ENCODE assay signal across 11 mouse cellular contexts in genomic region chr11:116491338-116491737, GRCm38 (mm10). TPM values are rescaled to one million over a fixed set of nuclear protein-coding genes. Genes with fewer than 3 reads are reported as not detected.
DNase-seq lines count a peak whose midpoint lies in the region; ATAC-seq and TF ChIP-seq lines count a peak whose summit lies in the region.
"Had no signal": no experiment of that assay in that cellular context is flagged by ENCODE, and none has a peak within 500 bp of the region (broad histone marks: within the 10 kb centered on the region; RNA-seq: fewer than 3 reads in every experiment).

No protein-coding gene starts in this region.

- no peak for ATAC-seq in kidney, embryonic 14.5 days (ENCODE audit: low FRiP score, low TSS enrichment)
- ATAC-seq in liver, embryonic 13.5 days (ENCODE audit: low read depth) = no peak

- H3K9me3 ChIP-seq in kidney, embryonic 14.5 days (ENCODE audit: control insufficient read depth, low read length) = no peaks in the 10 kb centered on the region
- no peaks in the 10 kb centered on the region for H3K9me3 ChIP-seq in ES-Bruce4 (replicated peaks; ENCODE audit: control insufficient read depth, insufficient read depth, low read length, poor library complexity, severe bottlenecking)
- H3K9me3 ChIP-seq in liver, embryonic 13.5 days (replicated peaks) = no peaks in the 10 kb centered on the region
- H3K9me3 ChIP-seq: embryonic facial prominence, embryonic 15.5 days had no signal

- H3K36me3 ChIP-seq in kidney, embryonic 14.5 days (ENCODE audit: control insufficient read depth, insufficient read depth, low read length) = peaks cover 21% of the 10 kb centered on the region
- H3K36me3 ChIP-seq in ES-Bruce4 (ENCODE audit: control insufficient read depth, insufficient read depth, low read length, poor library complexity, severe bottlenecking) = peaks cover 2% of the 10 kb centered on the region; the same call in 1 of the 2 replicates
- H3K36me3 ChIP-seq in liver, embryonic 13.5 days = peaks cover 18% of the 10 kb centered on the region

- no peak overlapping the region for H3K4me2 ChIP-seq in kidney, embryonic 14.5 days (replicated peaks; ENCODE audit: low read depth, low read length)
- peak overlapping the region; percentile 97 for H3K4me2 ChIP-seq in liver, embryonic 13.5 days

- no peak overlapping the region for H3K4me3 ChIP-seq in kidney, embryonic 14.5 days (ENCODE audit: low read length)
- no peak overlapping the region for H3K4me3 ChIP-seq in ES-Bruce4 (ENCODE audit: low read depth, low read length)
- H3K4me3 ChIP-seq in liver, embryonic 13.5 days (replicated peaks) = no peak overlapping the region; the same call in 1 of the 2 replicates

- WGBS in kidney, embryonic 14.5 days = 68% methylated on average over 6 of the region's 6 CpGs
- whole genome bisulfite sequencing in liver, embryonic 13.5 days (ENCODE audit: insufficient replicate concordance) = 57% methylated on average over 6 of the region's 6 CpGs

- H3K27me3 ChIP-seq in kidney, embryonic 14.5 days (ENCODE audit: control insufficient read depth, insufficient read depth, low read length) = no peaks in the 10 kb centered on the region
- no peaks in the 10 kb centered on the region for H3K27me3 ChIP-seq in ES-Bruce4 (ENCODE audit: control insufficient read depth, insufficient read depth, low read length, poor library complexity, severe bottlenecking)
- no peaks in the 10 kb centered on the region for H3K27me3 ChIP-seq in liver, embryonic 13.5 days
- H3K27me3 ChIP-seq: embryonic facial prominence, embryonic 15.5 days had no signal

- no peak for TF ChIP-seq CTCF in ES-Bruce4 (IDR thresholded peaks at IDR 0.05; ENCODE audit: low read depth, low read length)

- H3K4me1 ChIP-seq in kidney, embryonic 14.5 days (ENCODE audit: control insufficient read depth, insufficient read depth, low read length) = peaks cover 16% of the 10 kb centered on the region
- no peaks in the 10 kb centered on the region for H3K4me1 ChIP-seq in ES-Bruce4 (ENCODE audit: control insufficient read depth, insufficient read depth, low read length)
- peaks cover 35% of the 10 kb centered on the region for H3K4me1 ChIP-seq in liver, embryonic 13.5 days (replicated peaks)

- TF ChIP-seq POLR2A in ES-Bruce4 (IDR thresholded peaks at IDR 0.05; ENCODE audit: insufficient read depth, low read length) = no peak

- DNase-seq in kidney, adult 11 months = no peak
- DNase-seq in R1 (ENCODE audit: low read depth, low spot score) = peak; percentile 49
- no peak for DNase-seq in liver, embryonic 13.5 days
- DNase-seq in left cerebral cortex, adult 8-10 months (ENCODE audit: low spot score in 2 of 2) = no peak
- no peak for DNase-seq in thymus, postnatal 25 days
- DNase-seq: gastrocnemius, postnatal 36 days; lung, postnatal 14 days had no signal

- no peak overlapping the region for H3K27ac ChIP-seq in kidney, embryonic 14.5 days (ENCODE audit: low read depth, low read length)
- H3K27ac ChIP-seq in ES-Bruce4 (ENCODE audit: insufficient read depth, low read length) = 0 out of 2 replicates have a peak overlapping the region, but pooled peaks have one; percentile 6
- H3K27ac ChIP-seq in liver, embryonic 13.5 days = no peak overlapping the region

- peak overlapping the region; percentile 95; the same call in 1 of the 2 replicates for H3K9ac ChIP-seq in kidney, embryonic 14.5 days (ENCODE audit: low read depth, low read length)
- peak overlapping the region; percentile 83; the same call in 1 of the 2 replicates for H3K9ac ChIP-seq in ES-Bruce4 (ENCODE audit: low read depth, poor library complexity, severe bottlenecking)
- H3K9ac ChIP-seq in liver, embryonic 13.5 days = no peak overlapping the region

- TF ChIP-seq EP300 in ES-Bruce4 (IDR thresholded peaks at IDR 0.05; ENCODE audit: insufficient read depth, low read depth, low read length) = no peak

RNA-seq across cellular contexts. Expression of gene Prpsap1, which starts 2.7 kb away (rescaled TPM):
- 160 and 212 TPM in 2 replicates for polyA plus RNA-seq in kidney, embryonic 14.5 days (2014; fragmentation: Nextera tagmentation; extraction: Ambion mirVana)
- polyA plus RNA-seq in ES-Bruce4 (2011; ENCODE audit: insufficient read depth, insufficient read length, low read depth, missing spikeins) = 116 and 120 TPM in 2 replicates
- 59.3 and 62.7 TPM in 2 replicates for polyA plus RNA-seq in liver, embryonic 13.5 days (2015; fragmentation: Nextera tagmentation; extraction: Ambion mirVana)
- total RNA-seq in left cerebral cortex, adult 8-10 months (2022) = 10 to 100 TPM; 67.8 to 78.4 (median 74.9) TPM

RNA-seq across cellular contexts. Expression of gene Qrich2, which starts 25.3 kb away (rescaled TPM):
- polyA plus RNA-seq in kidney, embryonic 14.5 days (2014; fragmentation: Nextera tagmentation; extraction: Ambion mirVana) = 0.34 and 0.39 TPM in 2 replicates
- polyA plus RNA-seq in ES-Bruce4 (2011; ENCODE audit: insufficient read depth, insufficient read length, low read depth, missing spikeins) = 0.58 and 1.3 TPM in 2 replicates
- polyA plus RNA-seq in liver, embryonic 13.5 days (2015; fragmentation: Nextera tagmentation; extraction: Ambion mirVana) = not detected in 2 replicates
- total RNA-seq in left cerebral cortex, adult 8-10 months (2022) = not detected
- total RNA-seq: neutrophil, adult 5-6 weeks had no signal

RNA-seq across cellular contexts. Expression of gene Sphk1, which starts 39.4 kb away (rescaled TPM):
- 3.0 and 3.7 TPM in 2 replicates for polyA plus RNA-seq in kidney, embryonic 14.5 days (2014; fragmentation: Nextera tagmentation; extraction: Ambion mirVana)
- 0.64 and 0.88 TPM in 2 replicates for polyA plus RNA-seq in ES-Bruce4 (2011; ENCODE audit: insufficient read depth, insufficient read length, low read depth, missing spikeins)
- 28.5 and 32.7 TPM in 2 replicates for polyA plus RNA-seq in liver, embryonic 13.5 days (2015; fragmentation: Nextera tagmentation; extraction: Ambion mirVana)
- 1 to 10 TPM; 5.6 to 7.2 (median 6.3) TPM for total RNA-seq in left cerebral cortex, adult 8-10 months (2022)
- total RNA-seq: neutrophil, adult 5-6 weeks had no signal

RNA-seq across cellular contexts. Expression of gene Ubald2, which starts 57.4 kb away (rescaled TPM):
- 79.7 and 80.8 TPM in 2 replicates for polyA plus RNA-seq in kidney, embryonic 14.5 days (2014; fragmentation: Nextera tagmentation; extraction: Ambion mirVana)
- polyA plus RNA-seq in ES-Bruce4 (2011; ENCODE audit: insufficient read depth, insufficient read length, low read depth, missing spikeins) = 443 and 531 TPM in 2 replicates
- polyA plus RNA-seq in liver, embryonic 13.5 days (2015; fragmentation: Nextera tagmentation; extraction: Ambion mirVana) = 28.2 and 33.0 TPM in 2 replicates
- 10 to 100 TPM; 22.7 to 25.8 (median 25.1) TPM for total RNA-seq in left cerebral cortex, adult 8-10 months (2022)
